Mouse (Mus musculus): Measurements from ENCODE around the gene Apod. TPM values are rescaled to one million over a fixed set of nuclear protein-coding genes. Genes with fewer than 3 reads are reported as not detected.

Apod gene
- total and polyA plus RNA-seq, 3 experiments, result 0.17 TPM; not detected in 2

DNA sequence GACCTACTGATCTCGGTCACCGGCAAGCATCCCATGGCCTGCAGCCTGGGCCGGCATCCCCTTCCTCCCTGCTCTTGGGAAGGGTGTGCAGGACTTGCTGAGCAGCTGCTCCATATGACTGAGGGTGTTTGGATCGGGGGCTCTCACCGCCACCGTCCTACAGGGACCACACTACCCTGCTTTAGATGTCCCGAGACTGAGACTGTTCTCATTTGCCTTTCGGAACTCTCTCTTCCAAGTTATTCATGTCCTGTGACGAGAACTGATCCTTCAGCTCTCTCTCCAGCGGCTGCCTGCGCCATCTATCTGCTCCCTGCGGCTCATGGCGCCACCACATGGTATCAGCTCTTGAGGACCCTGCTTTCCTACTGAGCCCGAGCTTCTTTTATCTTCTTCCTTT is 33.0 kb upstream of the Apod start:
- H3K27ac ChIP-seq (ENCODE audit: insufficient read depth, low read depth), result no peak overlapping the region
- H3K4me1 ChIP-seq (ENCODE audit: control insufficient read depth in 1 of 2, insufficient read depth in 2 of 2), result peaks cover 0 to 2% of the 10 kb centered on the region in 2 experiments; a peak in 1 of 4 replicates
- H3K9ac ChIP-seq (ENCODE audit: insufficient read depth, low read depth), result no peak overlapping the region
- TF ChIP-seq RAD21 (IDR thresholded peaks at IDR 0.05; ENCODE audit: low read depth, low read length), result peak; percentile 51
- TF ChIP-seq ZKSCAN1 (IDR thresholded peaks at IDR 0.05; ENCODE audit: borderline replicate concordance, low read depth, low read length), result no peak
- peak in 1 of 2 experiments; percentile 56; a peak in 2 of 4 replicates for TF ChIP-seq CTCF (conservative IDR thresholded peaks at IDR 0.05 in 1 of 2, IDR thresholded peaks at IDR 0.05 in 1 of 2; ENCODE audit: low read depth in 2 of 2, low read length in 2 of 2)
- TF ChIP-seq SMC3 (IDR thresholded peaks at IDR 0.05; ENCODE audit: low read depth, low read length), result peak; percentile 38
- no peaks in the 10 kb centered on the region for H3K9me3 ChIP-seq (replicated peaks; ENCODE audit: low read length)
- H3K4me3 ChIP-seq (replicated peaks in 1 of 3; ENCODE audit: low read depth in 2 of 3, low read length in 2 of 3, poor library complexity in 1 of 3), result no peak overlapping the region
- DNase-seq (ENCODE audit: extremely low read depth), result no peak
- dilution Hi-C loops (cut with MboI; ENCODE audit: extremely low pct_ligation_motif_present, extremely low pct_unique_long_range_greater_than_20kb, low sequenced_read_pairs), result no loop called here
- H3K36me3 ChIP-seq (replicated peaks in 1 of 2; ENCODE audit: control insufficient read depth in 1 of 2, insufficient read depth in 1 of 2, low read length in 1 of 2), result no peaks in the 10 kb centered on the region
- in situ Hi-C loops (cut with MboI; ENCODE audit: low pct_ligation_motif_present, low pct_unique_long_range_greater_than_20kb, low sequenced_read_pairs), result no loop called here
- H3K4me2 ChIP-seq (ENCODE audit: insufficient read depth, low read depth, poor library complexity, severe bottlenecking), result no peak overlapping the region
- no peaks in the 10 kb centered on the region for H3K79me2 ChIP-seq (replicated peaks; ENCODE audit: control insufficient read depth, extremely low read depth, insufficient read depth, poor library complexity, severe bottlenecking)
- H3K27me3 ChIP-seq (replicated peaks), result peaks cover 2% of the 10 kb centered on the region

DNA sequence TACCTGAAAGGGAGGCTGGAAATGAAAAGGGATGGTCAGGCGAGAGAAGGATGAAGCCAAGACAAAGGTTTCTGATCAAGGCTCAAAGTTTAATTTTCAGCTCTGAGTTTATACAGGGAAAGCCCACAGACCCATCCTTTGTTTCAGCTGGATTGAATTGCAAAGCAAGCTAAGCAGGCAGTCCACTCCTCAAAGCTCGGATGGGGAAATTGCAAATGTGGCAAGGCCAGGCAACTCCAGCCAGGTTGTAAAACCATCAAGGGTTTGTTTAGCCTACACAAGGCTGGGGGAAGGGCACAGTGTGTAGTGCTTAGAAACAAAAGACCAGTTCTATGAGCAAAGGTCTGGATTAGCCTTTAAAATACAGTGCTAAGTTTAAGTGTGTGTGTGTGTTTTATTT is 28.4 kb upstream of the Apod start:
- Histone ChIP-seq H3K79me2 (replicated peaks; ENCODE audit: control insufficient read depth, extremely low read depth, insufficient read depth, poor library complexity, severe bottlenecking) (no peaks in the 10 kb centered on the region), H3K4me1 (ENCODE audit: control insufficient read depth in 1 of 2, insufficient read depth in 2 of 2) (peaks cover 0 to 2% of the 10 kb centered on the region in 2 experiments; a peak in 1 of 4 replicates), H3K27ac (ENCODE audit: insufficient read depth, low read depth) (no peak overlapping the region), H3K9me3 (replicated peaks; ENCODE audit: low read length) (no peaks in the 10 kb centered on the region), H3K9ac (ENCODE audit: insufficient read depth, low read depth) (no peak overlapping the region), H3K4me3 (replicated peaks in 1 of 3; ENCODE audit: low read depth in 2 of 3, low read length in 2 of 3, poor library complexity in 1 of 3) (no peak overlapping the region), H3K4me2 (ENCODE audit: insufficient read depth, low read depth, poor library complexity, severe bottlenecking) (no peak overlapping the region), H3K27me3 (replicated peaks) (peaks cover 2% of the 10 kb centered on the region), H3K36me3 (replicated peaks in 1 of 2; ENCODE audit: control insufficient read depth in 1 of 2, insufficient read depth in 1 of 2, low read length in 1 of 2) (no peaks in the 10 kb centered on the region)
- no peak for TF ChIP-seq GABPA (IDR thresholded peaks at IDR 0.05; ENCODE audit: insufficient replicate concordance, low read depth, low read length)
- no peak for TF ChIP-seq BHLHE40 (IDR thresholded peaks at IDR 0.05; ENCODE audit: low read depth, low read length)
- TF ChIP-seq NRF1 (IDR thresholded peaks at IDR 0.05; ENCODE audit: low read depth, low read length), result no peak
- TF ChIP-seq MYC (IDR thresholded peaks at IDR 0.05; ENCODE audit: low read depth, low read length), result no peak
- TF ChIP-seq KAT2A (IDR thresholded peaks at IDR 0.05; ENCODE audit: insufficient replicate concordance, low read length), result no peak
- no peak for TF ChIP-seq RCOR1 (conservative IDR thresholded peaks at IDR 0.05; ENCODE audit: low read depth, low read length)
- TF ChIP-seq POLR2A (IDR thresholded peaks at IDR 0.05; ENCODE audit: low read depth, low read length), result no peak
- TF ChIP-seq SMC3 (IDR thresholded peaks at IDR 0.05; ENCODE audit: low read depth, low read length), result no peak
- no peak for TF ChIP-seq MEF2A (IDR thresholded peaks at IDR 0.05; ENCODE audit: borderline replicate concordance, low read depth, low read length)
- TF ChIP-seq MAFK (IDR thresholded peaks at IDR 0.05; ENCODE audit: insufficient replicate concordance, low read length), result no peak
- TF ChIP-seq TCF12 (IDR thresholded peaks at IDR 0.05; ENCODE audit: low read depth, low read length), result no peak
- no peak for TF ChIP-seq USF2 (conservative IDR thresholded peaks at IDR 0.05; ENCODE audit: low read depth, low read length)
- no peak for TF ChIP-seq NELFE (IDR thresholded peaks at IDR 0.05; ENCODE audit: low read depth, low read length)
- TF ChIP-seq SIN3A (IDR thresholded peaks at IDR 0.05; ENCODE audit: low read length), result no peak
- DNase-seq (ENCODE audit: extremely low read depth), result no peak
- dilution Hi-C loops (cut with MboI; ENCODE audit: extremely low pct_ligation_motif_present, extremely low pct_unique_long_range_greater_than_20kb, low sequenced_read_pairs), result no loop called here
- in situ Hi-C loops (cut with MboI; ENCODE audit: low pct_ligation_motif_present, low pct_unique_long_range_greater_than_20kb, low sequenced_read_pairs), result no loop called here
